Mouse (Mus musculus) brown adipose tissue, adult 24 weeks (tissue): ENCODE results near the gene 1700012B07Rik. TPM values are rescaled to one million over a fixed set of nuclear protein-coding genes. Genes with fewer than 3 reads are reported as not detected.

Experiments
- H3K27ac ChIP-seq: fragments of 200-500 bp; replicated peaks from 2 replicates; pipeline ENCODE4 v1.5.1; 2012; ENCODE audit warnings: low read depth, mild to moderate bottlenecking, low read length
- H3K4me1 ChIP-seq: fragments of 200-500 bp; 2 replicates; pipeline ENCODE4 v1.6.1; 2012; ENCODE audit warnings: low read length, mixed read lengths; ENCODE audit not compliant: control insufficient read depth, insufficient read depth, insufficient read length
- H3K4me3 ChIP-seq: fragments of 200-500 bp; 2 replicates; pipeline ENCODE4 v1.5.1; 2012; ENCODE audit warnings: low read depth, mild to moderate bottlenecking, low read length, moderate library complexity; ENCODE audit not compliant: insufficient read depth
- polyA plus RNA-seq: library from polyadenylated mRNA; stranded (reverse); fragments of >200 nt; gene quantifications from 2 replicates; pipeline ENCODE4 v1.2.4, GENCODE M21; 2012; ENCODE audit not compliant: missing spikeins, insufficient read depth, insufficient read length

1700012B07Rik gene
- not detected in 2 replicates for polyA plus RNA-seq

GRCm38 (mm10) chr11:109827946-109828345 is at the start of gene 1700012B07Rik:
Gene 1700012B07Rik, minus strand, starts transcription at chr11:109828046.
- H3K27ac ChIP-seq = no peak within 1 kb of the TSS
- H3K4me3 ChIP-seq = no peak within 1 kb of the TSS
- H3K4me1 ChIP-seq = no peaks in the 10 kb centered on the region

DNA sequence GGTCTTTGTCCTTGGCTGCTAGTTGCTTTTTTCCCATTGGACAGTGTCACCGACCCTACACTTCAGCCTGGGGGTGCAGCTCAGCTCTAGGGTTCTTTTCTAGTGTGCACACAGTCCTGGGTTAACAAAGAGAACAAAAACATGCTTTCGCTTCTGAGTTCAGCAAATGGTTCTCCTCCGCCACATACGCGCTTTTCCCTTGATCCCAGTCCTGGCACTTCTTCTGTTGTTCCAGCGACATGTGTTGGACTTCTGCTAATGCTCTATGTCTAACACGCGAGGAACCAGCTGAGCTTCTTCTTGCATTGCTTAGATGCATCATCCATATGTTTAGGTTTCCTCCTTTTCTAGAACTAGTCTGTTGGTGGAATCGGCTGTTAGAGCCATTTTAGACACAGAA is 48.9 kb upstream of the 1700012B07Rik start:
- H3K4me1 ChIP-seq = peaks cover 13% of the 10 kb centered on the region
- H3K4me3 ChIP-seq = no peak overlapping the region
- H3K27ac ChIP-seq = no peak overlapping the region; the same call in 1 of the 2 replicates

DNA sequence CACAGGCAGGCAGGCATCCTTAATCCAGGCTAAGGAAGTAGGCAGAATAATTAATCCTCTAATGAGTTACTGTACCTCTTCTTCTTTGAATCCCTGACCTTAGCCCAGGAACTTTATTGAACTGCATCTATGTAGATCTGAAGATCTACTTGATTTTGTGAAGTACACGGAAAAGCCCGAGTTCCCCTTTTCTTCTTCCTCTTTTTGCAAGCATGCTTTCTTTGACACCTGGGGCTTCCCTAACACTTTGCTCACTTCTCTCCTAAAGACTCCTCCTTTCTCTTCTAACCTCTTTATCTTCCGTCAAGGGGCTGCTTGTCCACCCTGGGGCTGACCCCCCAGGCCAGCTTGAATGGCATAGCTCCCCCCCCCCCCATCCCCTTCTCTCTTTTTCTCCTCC is 48.0 kb upstream of the 1700012B07Rik start:
- peak overlapping the region; percentile 93 for H3K27ac ChIP-seq
- peaks cover 13% of the 10 kb centered on the region for H3K4me1 ChIP-seq

DNA sequence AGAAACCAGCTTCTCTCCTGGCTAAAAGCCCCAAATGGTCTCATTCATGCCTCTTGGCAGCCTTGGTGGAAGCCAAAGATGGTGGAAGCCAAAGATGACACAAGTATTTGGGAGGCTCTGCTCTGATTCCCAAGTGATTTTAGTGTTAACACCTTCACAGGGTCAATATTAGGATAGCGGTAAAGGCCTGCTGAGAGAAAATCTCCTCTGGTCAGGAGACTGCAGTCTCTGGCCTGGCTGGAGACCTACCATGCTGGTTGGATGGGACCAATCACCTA is 47.6 kb upstream of the 1700012B07Rik start:
- Histone ChIP-seq H3K27ac (peak overlapping the region; percentile 93), H3K4me3 (no peak overlapping the region), H3K4me1 (peaks cover 13% of the 10 kb centered on the region)

More for the DNA sequence above, 48.0 kb upstream of the 1700012B07Rik start:
- no peak overlapping the region for H3K4me3 ChIP-seq

GRCm38 (mm10) chr11:109874651-109875524 is 47.0 kb upstream of the 1700012B07Rik start:
- Histone ChIP-seq H3K27ac (peak overlapping the region; percentile 98), H3K4me1 (peaks cover 13% of the 10 kb centered on the region), H3K4me3 (no peak overlapping the region)

GRCm38 (mm10) chr11:109873852-109874610 is 46.2 kb upstream of the 1700012B07Rik start:
- Histone ChIP-seq H3K4me3 (no peak overlapping the region), H3K4me1 (peaks cover 13% of the 10 kb centered on the region), H3K27ac (peak overlapping the region; percentile 98)

DNA sequence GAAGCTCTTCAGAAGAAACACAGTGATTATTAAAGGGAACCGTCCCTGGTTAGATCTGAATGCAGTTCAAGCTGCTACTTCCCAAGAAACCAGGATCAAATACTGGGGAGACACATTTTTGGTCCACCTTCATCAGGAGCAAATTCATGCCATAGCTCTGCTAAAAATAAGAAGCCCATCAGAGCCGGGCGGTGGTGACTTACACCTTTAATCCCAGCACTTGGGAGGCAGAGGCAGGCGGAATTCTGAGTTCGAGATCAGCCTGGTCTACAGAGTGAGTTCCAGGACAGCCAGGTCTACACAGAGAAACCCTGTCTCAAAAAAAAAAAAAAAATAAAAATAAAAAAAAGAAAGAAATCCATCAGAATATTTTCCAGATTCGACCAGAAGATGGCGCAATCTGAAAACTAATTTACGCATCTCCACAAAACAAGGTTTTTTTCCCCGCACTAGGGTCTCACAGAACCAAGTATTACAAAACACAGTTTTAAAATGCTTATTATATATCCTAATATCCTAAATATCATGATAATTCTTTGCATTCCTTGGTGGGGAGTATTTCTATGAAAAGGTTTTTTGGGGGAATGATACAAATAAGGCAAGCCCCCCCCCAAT is 45.4 kb upstream of the 1700012B07Rik start:
- Histone ChIP-seq H3K27ac (peak overlapping the region; percentile 62), H3K4me3 (no peak overlapping the region), H3K4me1 (peaks cover 12% of the 10 kb centered on the region)

DNA sequence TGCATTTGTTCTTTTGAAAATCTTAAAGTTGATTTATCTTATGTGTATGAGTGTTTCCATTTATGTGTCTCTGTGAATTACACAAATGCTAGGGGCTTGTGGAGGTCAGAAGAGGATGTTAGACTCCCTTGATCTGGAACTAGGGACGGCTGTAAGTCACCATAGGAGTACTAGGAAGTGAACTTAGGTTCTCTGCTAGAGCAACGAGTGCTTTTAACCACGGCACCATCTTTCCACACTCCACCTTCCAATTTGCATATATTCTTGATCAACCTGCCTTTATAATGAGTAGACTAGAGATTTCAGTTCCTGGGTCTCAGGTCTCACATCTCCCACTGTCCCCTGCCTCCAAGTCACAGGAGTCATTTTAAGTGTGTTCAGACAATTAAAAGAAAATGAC is 44.8 kb upstream of the 1700012B07Rik start:
- peaks cover 11% of the 10 kb centered on the region; the same call in 1 of the 2 replicates for H3K4me1 ChIP-seq
- H3K4me3 ChIP-seq = no peak overlapping the region
- no peak overlapping the region for H3K27ac ChIP-seq

DNA sequence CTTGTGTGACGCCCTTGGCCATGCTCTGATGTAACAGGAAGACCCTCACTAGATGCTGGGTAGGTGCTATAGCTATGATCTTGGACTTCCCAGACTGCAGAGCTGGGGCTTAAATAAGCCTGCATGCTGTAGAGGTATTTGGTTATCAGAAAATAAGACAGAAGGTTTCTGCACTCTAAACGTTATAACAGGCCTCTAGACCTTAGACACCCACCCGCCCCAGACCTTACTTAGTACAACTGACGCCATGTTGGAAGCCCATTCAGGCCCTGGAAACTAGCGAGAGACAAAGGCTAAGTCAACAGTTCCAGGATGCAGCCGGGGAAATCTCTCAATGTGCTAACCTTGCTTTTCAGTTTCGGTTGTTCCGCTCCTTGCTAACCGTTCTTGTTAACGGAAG is 44.2 kb upstream of the 1700012B07Rik start:
- Histone ChIP-seq H3K4me1 (peaks cover 11% of the 10 kb centered on the region; the same call in 1 of the 2 replicates), H3K4me3 (no peak overlapping the region), H3K27ac (no peak overlapping the region)

GRCm38 (mm10) chr11:109867861-109868260 is 40.0 kb upstream of the 1700012B07Rik start:
- no peak overlapping the region for H3K4me3 ChIP-seq
- H3K4me1 ChIP-seq = no peaks in the 10 kb centered on the region
- no peak overlapping the region for H3K27ac ChIP-seq

DNA sequence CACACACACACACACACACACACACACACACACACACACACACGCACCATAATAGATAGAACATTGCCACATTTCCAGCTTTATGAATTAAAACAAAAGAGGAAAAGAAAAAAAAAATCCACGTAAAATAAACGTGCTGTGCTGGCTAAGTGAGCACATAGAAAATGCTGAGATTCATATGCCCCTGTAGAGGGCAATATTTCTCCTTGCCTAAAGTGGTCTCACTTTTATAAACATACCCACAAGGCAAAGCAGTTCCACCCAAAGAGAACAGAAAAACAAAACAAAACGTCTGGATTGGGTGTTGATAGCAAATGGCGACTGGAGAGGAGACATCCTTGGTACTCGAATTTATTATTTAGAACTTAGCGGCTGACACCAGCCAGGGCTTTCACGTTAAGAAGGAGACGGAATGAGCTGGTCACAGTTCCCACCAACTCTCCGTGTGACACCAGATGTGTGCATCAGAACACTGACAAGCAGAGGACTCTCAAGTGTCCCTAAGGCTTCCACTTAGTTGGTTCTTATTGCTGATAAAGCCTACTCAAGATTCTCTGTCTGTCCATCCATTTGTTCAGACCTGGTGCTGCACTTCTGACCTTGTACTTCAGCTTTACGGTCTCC is 38.8 kb upstream of the 1700012B07Rik start:
- Histone ChIP-seq H3K4me1 (no peaks in the 10 kb centered on the region), H3K4me3 (no peak overlapping the region), H3K27ac (no peak overlapping the region)

DNA sequence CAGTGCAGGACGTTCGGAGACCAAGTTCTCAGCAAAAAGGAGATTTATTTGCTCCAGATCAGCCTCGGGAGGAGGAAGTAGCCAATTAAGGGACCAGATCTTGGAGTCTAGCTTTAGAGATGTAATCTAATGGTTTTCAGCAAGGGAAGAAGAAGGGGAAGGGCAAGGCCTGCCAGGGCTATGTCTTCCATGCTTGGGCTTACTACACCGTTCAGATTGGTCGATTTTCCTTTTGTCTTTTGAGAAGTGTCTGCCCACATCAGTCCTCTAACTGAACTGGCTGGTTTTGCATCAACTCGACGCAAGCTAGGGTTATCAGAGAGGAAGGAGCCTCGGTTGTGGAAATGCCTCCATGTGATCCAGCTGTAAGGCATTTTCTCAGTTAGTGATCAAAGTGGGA is 37.7 kb upstream of the 1700012B07Rik start:
- Histone ChIP-seq H3K4me3 (no peak overlapping the region), H3K4me1 (no peaks in the 10 kb centered on the region), H3K27ac (no peak overlapping the region)

DNA sequence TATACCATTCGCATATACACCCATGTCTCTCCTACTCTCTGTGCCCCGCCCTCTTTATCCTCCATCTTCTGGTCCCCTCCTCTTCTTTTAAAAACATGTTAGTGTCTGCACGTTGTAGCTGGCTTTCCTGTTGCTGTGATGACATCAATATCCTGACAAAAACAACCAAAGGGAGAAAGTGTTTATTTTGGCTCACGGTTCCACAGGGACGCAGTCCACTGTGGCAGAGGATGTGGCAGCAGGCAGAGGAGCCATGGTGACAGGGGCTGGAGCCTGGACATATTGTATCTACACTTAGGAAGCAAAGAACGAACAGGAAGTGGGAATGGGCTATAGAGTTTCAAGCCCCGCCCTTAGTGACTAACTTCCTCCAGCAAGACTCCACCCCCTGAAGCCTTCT is 36.1 kb upstream of the 1700012B07Rik start:
- no peak overlapping the region for H3K4me3 ChIP-seq
- H3K4me1 ChIP-seq = no peaks in the 10 kb centered on the region; the same call in 1 of the 2 replicates
- no peak overlapping the region for H3K27ac ChIP-seq

DNA sequence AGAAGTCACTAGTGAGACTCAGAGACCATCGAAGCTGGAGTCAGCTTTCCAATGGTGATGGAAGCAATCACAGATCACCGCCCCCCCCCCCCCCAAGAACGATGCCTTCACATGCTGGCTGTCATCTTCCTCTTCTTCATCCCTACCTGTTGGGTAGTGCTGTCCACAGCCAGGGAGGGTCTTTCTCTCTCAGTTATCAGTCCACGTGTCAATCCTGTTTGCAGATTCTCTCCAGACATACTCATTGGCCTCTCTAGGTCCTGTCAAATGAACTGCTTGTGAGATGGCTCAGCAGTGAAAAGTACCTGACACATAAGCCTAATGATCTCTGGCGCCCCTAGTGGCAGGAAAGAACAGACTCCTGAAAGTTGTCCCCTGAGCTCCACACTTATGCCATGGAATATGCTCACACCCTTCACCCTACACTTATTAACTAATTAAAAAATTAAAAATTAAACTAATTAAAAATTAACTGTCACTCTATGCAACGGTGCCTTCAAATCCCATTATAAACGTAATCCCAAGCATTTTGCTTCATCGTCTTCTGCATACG is 35.4 kb upstream of the 1700012B07Rik start:
- Histone ChIP-seq H3K4me3 (no peak overlapping the region), H3K4me1 (no peaks in the 10 kb centered on the region; the same call in 1 of the 2 replicates), H3K27ac (no peak overlapping the region)
